Mouse (Mus musculus): ENCODE measurements at regions not wholly inside any gene's neighbourhood (a gene's known extent, or its start where the extent isn't known, plus 50 kb on each side); places are given as distances from the start of the nearest gene placed in this dataset.

DNA sequence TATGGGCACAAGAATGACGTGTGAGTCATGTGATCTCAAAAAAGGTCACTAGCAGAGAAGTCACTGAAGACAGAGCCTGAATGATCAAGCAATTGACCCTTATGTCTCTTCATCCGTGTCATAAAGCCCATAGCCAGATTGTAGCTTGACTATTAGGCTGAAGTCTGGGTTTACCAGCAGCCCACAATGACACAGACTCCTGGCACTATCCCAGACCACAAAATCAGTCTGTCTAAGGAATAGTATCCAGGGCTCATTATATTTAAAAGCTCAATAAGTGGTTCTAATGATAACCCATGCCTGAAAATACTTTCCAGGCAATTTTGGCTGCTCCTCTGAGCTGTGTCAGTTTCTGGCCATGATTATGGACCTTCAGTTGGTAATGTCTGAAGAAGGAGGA is 59.2 kb upstream of the Cacul1 start:
- Histone ChIP-seq H3K4me1 (ENCODE audit: control insufficient read depth in 1 of 2, insufficient read depth in 2 of 2) (no peaks in the 10 kb centered on the region), H3K27me3 (replicated peaks) (no peaks in the 10 kb centered on the region), H3K79me2 (replicated peaks; ENCODE audit: control insufficient read depth, extremely low read depth, insufficient read depth, poor library complexity, severe bottlenecking) (no peaks in the 10 kb centered on the region), H3K4me3 (replicated peaks in 1 of 3; ENCODE audit: low read depth in 2 of 3, low read length in 2 of 3, poor library complexity in 1 of 3) (no peak overlapping the region), H3K4me2 (ENCODE audit: insufficient read depth, low read depth, poor library complexity, severe bottlenecking) (no peak overlapping the region), H3K27ac (ENCODE audit: insufficient read depth, low read depth) (no peak overlapping the region), H3K9me3 (replicated peaks; ENCODE audit: low read length) (no peaks in the 10 kb centered on the region), H3K9ac (ENCODE audit: insufficient read depth, low read depth) (no peak overlapping the region), H3K36me3 (replicated peaks in 1 of 2; ENCODE audit: control insufficient read depth in 1 of 2, insufficient read depth in 1 of 2, low read length in 1 of 2) (no peaks in the 10 kb centered on the region)
- dilution Hi-C loops (cut with MboI; ENCODE audit: extremely low pct_ligation_motif_present, extremely low pct_unique_long_range_greater_than_20kb, low sequenced_read_pairs) (no loop called here), in situ Hi-C loops (cut with MboI; ENCODE audit: low pct_ligation_motif_present, low pct_unique_long_range_greater_than_20kb, low sequenced_read_pairs) (no loop called here)
- TF ChIP-seq ELF1 (IDR thresholded peaks at IDR 0.05; ENCODE audit: low read depth, low read length), result no peak
- TF ChIP-seq RCOR1 (conservative IDR thresholded peaks at IDR 0.05; ENCODE audit: low read depth, low read length), result no peak
- no peak for TF ChIP-seq EP300 (IDR thresholded peaks at IDR 0.05; ENCODE audit: low read length)
- DNase-seq (ENCODE audit: extremely low read depth), result no peak
